Mouse (Mus musculus): ENCODE measurements at regions not wholly inside any gene's neighbourhood (a gene's known extent, or its start where the extent isn't known, plus 50 kb on each side); places are given as distances from the start of the nearest gene placed in this dataset.

- TF ChIP-seq CTCF (IDR thresholded peaks at IDR 0.05; ENCODE audit: low read depth, low read length) = no peak
- TF ChIP-seq POLR2A (IDR thresholded peaks at IDR 0.05; ENCODE audit: insufficient read depth, low read length) = no peak
These were observed 58.6 kb upstream of the Gm10295 start for GRCm38 (mm10) chr7:71409903-71410302.
